Mouse (Mus musculus): ENCODE results near the gene Gm42791.
A peak's percentile ranks its signal among the peaks of the same experiment; 100 is the strongest.

The Gm42791 gene

DNA sequence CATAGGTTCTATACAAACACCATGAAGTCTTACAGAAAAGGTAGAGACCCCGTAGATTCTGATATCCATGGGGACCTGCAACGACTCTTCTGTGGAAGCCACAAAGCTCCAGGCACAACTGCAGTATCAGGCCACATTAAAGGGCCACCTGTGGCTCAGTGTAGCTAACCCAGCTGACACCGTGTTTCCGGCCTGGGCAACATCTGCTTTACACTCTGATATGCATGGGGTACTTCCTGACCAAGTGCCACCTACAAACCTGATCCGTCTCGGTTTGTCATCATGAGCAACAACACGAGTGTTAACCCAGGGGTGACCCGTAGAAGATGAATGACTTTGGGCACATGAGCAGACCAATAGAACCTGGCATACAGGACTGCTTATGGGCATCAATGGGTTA lies 18.1 kb downstream of the Gm42791 start:
- DNase-seq, result no peak

DNA sequence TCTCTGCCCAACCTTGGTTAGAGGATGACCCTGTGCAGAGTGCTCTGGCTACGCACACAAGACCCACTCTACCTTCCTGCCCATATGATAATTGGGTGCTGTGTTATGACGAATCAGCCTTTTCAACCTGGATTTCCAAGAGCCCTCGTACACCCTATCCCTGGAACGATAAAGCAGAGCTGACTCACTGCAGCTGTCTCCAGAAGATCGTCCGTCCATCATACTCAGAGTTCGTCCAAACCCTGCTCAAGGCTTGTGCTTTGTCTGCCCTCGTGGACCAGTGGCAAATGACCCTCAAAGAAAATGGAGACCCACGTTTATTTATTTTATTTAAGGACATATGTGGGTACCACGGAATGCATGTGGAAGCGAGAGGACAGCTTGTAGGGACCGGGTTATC lies 19.9 kb downstream of the Gm42791 start:
- no peak for DNase-seq

DNA sequence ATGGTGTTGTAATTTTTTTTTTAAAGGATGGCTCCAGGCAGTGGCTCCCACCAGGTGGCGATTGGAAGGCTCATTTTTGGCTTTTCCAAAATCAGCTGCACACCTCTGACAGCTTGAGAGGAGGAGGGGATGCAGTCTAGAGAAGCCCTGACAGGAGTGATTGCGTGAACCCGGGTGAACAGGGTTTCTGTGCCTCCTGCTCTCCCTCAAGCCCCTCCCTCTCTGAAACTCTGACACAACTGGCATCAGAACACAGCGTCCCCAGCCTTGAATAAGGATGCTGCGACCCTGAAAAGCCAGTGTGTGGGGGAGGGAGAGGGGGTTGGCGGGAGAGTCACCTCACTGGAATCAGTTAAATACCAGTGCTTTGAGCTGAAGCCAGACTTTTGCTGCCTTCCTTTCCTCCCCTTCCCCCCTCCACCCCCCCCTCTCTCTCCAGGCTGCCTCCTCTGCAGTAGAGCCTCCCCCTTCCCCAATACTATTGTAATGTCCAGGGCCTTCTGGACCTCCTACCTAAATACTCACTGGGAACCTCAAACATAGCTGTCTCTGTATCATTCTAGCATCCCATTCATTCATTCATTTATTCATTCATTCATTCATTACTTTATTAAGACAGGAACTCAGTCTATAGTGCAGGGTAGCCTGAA lies 21.8 kb downstream of the Gm42791 start:
- no peak for DNase-seq

DNA sequence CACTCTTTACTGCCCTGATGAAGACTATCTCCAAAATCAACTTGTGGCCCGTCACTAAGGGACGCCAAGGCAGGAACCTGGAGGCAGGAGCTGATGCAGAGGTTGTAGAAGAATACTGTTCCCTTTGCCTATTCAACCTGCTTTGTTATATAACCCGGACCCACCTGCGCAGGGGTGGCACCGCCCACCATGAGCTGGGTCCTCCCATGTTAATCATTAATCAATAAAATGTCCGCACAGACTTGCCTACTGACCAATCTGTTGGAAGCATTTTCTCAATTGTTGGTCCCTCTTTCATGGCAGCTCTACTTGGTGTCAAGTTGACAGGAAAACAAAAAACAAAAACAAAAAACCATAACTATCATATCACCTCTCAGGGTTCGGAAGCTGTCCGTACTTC lies 22.8 kb downstream of the Gm42791 start:
- DNase-seq, result no peak

DNA sequence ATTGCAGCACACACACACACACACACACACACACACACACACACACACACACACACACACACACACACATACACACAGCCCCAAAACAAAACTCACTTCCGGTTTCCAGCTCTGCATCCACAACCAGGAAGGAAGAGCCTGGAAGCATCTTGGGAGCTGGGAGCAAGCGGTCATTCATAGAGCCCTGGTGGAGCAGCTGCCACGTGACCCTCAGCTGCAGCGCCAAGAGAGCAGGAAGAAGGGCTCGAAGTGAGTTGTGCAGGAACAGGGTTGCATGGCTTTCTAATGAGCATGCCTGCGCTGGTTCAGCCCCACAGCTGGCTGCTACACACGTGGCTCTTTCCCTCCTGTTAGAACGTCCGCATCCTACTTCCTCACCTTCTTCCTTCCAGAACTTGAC lies 25.3 kb downstream of the Gm42791 start:
- no peak for DNase-seq

DNA sequence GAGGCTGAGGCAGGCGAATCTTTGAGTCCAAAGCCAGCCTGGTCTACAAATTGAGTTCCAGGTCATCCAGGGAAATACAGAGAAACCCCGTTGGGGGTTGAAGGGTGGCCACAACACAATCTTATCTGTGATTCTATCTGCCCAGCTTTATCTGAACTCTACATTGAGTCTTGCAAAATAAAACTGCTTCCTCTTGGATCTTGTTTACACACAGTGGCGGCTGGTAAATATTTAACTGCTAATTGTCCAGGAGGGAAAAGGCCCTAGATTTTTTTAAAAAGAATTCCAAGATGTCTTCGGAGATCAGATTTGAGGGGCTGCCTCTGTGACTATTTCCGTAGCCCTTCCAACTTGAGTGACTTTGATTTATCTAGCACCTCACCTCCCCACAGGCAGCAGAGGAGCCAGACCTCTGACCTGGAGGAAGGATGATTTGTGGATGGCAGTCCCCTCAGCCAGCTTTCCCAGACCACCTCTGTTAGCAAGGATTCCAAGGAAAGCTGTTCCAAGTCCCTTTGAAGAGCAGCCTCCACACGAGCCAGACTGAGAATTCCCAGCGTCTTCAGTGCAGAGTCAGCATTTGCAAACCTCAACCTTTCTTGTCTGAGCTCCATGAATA lies 25.9 kb downstream of the Gm42791 start:
- DNase-seq, result no peak

DNA sequence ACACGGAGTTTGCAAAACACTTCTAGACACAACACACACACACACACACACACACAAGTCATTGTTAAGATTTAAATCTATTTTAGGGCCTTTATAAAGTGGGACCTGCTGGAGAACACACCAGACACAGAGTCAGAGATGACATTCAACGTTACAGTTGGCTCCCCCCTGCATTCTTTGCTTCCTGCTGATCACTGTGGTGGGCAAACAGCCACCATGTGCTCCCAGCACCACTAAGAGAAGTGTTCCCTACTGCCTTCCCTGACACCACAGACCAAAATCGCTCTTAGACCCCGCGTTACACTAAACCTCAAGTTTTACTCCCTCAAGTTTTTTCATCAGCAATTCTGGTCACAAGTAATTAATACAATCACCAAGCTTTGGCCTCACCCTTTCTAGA lies 26.8 kb downstream of the Gm42791 start:
- no peak for DNase-seq

DNA sequence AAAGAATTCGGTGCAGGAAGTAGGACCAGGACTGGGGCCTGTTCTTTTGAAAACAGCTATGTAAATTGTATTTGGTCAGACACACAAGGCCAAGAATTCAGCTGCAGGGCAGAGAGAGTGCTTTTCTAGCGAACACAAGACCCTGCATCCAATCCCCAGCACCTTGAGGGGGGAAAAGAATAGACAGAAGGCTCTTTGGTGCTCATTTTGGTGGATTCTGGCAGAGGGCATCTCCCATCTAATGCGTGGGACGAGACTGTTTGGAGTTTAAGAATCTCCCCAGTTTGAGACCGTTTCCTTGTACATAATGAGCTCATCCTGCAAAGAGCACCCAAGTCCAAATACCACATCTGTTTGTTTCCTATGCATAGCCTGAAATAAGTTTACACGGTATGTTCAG lies 28.6 kb downstream of the Gm42791 start:
- no peak for DNase-seq

DNA sequence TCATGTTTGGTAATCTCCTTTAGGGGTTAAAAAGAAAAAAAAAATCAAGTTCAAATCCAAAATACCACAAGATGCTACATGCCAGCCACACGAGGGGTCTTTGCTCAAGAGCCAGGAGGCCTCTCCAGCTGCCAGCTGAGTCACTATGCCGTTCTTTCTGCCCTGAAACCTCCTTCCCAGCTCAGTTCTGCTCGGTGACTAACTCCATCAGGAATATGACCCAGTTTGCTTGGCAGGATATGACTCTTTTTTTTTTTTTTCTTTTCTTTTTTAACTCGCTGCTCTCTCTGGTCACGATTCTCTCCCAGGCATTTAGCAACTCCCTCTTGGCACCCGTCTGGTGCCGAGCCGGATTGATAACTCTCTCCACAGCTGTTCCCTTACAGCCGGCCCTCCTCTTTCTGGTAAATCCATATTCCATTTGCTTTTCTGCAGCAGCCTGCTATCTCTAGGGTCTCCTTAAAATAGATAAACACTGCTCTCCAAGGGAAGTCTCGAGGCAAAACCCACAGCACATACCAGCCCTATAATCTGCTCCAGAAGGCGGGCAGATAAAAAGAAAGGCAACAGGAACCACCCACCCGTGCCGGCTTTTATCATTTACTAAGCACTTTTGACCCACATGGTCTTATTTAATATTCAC lies 29.1 kb downstream of the Gm42791 start:
- DNase-seq, result peak; percentile 89

DNA sequence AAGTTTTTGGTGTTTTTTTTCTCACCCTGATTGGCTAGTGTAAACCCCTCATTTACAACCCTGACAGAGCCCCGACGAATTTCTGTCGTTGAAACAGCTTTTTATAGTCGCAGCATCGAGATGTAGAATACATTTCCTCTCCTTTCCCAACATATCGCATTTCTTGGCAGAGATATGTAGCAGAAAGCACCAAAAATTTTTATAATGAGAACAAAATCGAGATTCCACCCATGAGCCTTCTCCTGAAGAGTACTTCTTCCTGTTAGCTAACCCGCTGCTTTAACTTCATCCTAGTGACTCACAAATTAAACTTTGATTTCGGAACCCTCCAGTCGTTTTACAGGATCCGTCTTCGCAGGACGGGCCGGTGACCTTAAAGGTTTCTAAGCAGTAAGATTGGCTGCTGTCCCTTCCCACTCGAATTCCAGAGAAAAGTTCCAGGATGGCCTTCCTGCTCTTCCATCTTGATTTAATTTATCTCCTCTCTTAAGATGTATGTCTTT lies 29.8 kb downstream of the Gm42791 start:
- peak; percentile 37 for DNase-seq

DNA sequence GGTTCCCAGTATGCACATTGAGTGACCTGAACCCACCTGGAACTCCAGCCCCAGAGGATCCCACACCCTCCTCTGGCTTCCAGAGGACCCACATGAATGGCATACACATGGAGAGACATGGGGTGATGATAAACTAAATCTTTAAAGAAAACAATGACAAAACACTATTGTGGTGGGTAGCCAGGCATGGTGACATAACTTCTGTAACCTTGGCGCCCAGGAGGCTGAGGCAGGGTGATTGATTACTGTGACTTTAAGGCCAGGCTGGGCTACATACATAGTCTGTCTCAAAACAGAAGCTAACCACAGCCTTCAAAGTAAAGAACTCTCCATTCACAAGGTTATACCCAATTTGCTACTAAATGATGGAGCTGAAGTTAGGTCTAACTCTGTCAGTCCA lies 30.7 kb downstream of the Gm42791 start:
- DNase-seq, result no peak

DNA sequence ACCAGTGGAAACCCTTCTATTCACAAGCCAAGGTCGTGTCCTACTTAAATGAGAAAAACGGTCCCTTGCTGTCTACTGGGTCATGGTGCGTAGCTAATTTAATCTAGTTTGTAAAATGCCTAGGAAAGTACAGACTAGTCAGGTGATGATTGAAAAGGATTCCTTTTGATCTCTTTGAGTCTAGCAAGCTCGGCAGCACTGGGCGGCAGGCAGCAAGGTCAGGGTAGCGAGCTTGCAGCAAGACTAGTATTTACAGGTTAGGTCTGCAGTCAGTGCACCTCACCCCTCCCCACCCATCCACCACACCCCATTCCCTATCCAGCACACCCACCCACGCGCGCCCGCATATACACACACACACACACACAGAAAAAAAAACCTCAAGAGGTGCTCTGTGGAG lies 34.7 kb downstream of the Gm42791 start:
- DNase-seq, result no peak

DNA sequence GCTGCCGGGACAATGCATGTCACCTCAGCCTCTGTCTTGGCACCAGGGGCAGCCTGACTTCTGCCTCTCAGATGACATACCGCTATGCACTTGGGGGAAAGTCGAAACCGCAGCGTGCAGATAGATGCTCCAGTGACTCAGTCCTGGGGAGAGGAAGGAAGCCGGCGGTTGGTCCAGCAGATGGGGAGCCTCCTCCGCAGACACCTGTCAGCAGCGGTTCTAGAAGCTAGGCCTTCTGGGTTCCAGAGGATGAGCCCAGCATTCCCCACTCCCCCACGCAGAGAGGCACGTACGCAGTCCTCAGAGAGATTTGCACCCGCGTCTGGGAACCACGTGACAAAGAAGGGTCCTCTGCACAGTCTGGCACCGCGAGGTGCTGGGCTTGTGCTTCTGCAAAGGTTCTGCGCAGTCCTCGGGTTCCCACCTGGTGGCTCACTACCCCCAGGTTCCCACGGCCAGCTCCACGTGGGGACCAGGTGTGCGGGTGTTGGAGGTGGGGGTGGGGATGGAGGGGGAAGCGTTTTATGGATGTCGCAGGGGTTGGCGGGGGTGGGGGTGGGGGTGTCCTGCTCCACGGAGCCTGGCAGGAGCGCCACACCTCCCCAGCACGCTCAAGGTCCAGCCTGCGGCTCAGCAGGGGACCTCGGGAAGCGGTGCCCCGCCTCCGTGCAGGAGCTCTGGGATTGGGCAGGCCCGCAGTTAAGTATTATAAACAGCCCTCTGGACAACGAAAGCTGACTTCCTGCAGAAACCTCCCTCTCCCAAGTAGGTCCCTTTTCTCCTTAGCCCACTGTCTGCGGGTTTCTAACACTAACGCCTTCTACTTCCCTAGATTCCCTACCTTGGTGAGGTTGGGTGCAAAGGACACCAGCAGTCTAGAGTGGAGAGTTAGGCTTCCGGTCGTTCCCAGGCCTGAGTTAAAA lies 35.6 kb downstream of the Gm42791 start:
- peak; percentile 92 for DNase-seq

DNA sequence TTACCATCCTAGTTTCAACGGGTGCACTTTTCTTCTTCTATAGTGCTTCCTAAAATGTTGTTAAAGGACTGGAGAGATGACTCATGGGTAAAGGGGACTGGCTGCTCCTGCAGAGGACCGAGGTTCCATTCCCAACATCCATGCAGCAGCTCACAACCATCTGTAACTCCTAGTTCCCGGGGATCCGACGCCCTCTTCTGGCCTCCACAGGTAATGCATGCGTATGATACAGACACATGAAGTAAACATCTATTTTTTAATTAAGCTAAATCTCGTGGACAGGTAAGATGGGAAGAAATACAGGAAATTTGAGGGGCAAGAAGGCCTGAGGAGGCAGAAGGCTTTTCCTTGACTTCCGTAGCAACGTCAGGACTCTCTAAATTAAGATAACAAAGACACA lies 36.6 kb downstream of the Gm42791 start:
- DNase-seq, result no peak

DNA sequence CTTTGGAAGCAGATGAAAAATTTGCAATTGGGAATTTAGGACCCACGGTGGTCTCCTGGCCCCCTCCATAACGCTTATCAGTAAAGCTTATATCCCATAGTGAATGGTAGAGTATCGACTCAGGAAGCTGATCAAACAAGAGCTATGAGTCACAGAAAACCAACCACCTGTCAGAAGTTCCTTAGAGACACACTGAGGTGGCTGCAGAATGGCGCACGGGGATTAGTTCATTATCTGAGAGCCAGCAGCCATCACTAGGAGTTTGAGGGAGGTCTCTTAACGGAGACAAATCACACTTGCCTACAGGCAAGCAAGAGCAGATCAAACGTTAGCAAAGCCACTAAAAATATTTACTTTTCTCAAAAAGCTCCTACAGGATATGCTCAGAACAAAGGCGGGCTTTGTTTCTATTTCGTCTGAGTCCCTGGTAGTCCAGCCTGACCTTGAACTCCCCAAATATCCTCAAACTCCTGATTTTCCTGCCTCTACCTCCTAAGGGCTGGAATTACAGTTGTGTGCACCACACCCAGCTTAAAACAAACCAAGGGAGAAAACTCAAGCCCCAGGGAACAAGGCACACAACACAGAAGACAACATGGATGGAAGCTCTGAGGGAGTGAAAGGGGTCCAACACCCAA lies 37.9 kb downstream of the Gm42791 start:
- DNase-seq, result no peak

DNA sequence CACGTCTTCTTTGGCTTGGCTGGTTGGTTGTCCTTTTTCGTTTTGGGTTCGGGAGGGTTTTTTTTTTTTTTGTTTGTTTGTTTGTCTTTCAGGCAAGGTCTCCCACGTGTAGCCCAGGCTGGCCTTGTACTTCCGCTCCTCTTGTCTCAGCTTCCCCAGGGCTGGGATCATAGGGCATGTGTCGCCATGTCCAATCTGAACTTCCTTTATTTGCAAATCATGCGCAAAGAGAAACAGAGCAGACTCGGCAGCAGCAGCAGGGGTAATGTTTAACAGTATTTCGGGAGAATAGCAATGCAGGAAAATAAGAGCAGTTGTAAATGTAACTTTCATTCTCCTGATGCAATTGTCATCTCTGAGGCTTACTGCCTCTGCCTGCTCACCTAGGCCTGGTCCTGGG lies 38.9 kb downstream of the Gm42791 start:
- no peak for DNase-seq

DNA sequence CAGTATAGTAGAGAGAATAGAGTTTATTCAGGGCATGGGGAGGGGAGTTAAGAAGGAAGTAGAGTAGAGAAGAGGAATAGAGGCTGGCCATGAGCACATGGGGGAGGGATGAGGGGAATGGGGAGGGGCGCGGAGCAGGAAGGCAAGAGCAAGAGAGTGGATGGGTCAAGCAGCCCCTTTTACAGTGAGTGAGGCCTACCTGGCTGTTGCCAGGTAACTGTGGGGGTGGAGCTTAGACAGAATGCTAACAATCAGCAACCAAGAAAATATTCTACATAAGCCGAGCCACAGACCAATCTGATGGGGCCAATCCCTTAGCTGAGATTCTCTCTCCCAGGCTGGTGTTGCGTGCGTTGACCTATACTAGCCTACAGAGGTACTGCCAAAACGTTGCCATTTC lies 39.4 kb downstream of the Gm42791 start:
- DNase-seq, result no peak

DNA sequence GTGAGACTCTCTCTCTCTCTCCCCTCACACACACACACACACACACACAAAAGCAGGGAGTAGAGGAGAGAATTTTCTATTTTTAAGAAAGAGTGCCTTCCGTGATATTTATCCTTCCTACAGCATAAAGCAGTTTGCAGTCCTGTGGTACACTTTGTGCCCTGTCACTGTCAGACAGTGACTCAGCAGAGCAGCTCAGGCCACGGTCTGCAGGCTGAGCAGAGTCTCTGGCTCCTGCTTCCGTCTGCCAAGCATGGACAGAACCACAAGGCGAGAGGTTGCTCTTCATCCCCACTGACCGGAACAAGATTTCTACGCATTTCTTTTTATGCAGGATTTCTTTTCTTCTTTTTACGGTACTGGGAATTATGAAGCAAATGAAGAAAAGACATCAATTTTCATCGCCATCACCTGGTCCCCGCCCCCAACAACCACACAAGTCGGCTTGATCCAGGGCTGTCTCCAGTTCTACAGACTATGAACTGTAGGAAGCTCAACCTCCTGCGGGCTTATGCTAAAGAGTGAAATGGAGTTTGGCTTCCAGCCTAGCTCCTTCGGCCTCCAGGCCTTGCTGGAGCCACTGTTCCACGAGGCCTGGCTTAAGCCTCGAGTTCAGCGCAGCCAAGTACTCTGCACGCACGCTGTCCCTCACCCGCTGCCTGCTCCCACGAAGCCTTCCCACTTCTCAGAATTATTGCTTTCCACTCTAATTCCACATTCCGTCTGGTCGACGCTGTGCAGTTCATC lies 40.5 kb downstream of the Gm42791 start:
- no peak for DNase-seq

DNA sequence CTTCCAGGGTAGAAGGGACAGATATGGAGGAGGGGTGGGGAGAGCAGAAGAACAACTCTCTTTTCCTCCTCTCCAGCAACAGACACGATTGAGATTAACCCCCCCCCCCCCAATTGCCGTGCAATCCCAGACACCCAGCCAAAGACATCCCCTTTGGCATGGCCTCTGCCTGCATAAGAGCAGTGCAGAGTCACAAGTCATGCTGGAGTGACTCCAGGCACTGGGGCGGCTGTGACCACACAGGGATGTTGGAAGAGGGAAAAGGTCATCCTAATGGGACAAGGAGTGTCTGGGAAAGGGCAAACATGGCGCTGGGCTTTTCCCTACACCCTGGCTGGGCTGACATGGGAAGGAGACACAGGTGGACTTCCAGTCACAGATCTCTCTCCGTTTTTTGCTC lies 41.8 kb downstream of the Gm42791 start:
- DNase-seq, result no peak

DNA sequence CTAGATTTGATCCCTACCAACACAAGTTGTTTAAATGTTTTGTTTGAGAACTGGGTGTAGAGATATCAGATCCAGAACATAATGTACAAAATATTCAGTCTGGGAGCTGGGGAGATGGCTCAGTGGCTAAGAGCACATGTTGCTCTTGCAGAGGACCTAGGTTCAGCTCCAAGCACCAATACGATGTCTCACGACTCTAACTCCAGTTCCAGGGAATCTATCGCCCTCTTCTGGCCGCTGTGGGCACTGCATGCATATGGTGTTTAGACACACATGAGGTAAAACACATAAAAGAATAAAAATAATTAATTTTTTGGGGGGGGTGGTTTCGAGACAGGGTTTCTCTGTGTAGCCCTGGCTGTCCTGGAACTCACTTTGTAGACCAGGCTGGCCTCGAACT lies 42.5 kb downstream of the Gm42791 start:
- no peak for DNase-seq

DNA sequence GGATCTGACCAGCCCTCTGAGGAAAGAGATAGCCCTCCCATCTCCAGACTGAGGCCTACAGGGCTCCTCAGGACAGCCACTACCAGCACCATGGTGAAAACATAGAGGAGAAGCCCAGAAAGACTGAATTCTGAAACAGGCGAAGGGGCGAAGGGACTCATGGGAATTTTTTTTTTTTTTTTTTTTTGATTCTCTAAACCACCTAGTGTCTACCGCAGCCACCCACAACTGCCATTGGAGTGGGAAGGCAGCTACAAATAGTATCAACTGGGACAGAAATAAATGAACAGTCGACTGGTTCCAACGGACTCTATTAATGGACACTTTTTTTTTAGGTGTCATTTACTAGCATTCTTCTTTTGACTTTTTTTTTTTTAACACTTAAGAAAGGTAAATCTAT lies 43.6 kb downstream of the Gm42791 start:
- DNase-seq, result no peak

DNA sequence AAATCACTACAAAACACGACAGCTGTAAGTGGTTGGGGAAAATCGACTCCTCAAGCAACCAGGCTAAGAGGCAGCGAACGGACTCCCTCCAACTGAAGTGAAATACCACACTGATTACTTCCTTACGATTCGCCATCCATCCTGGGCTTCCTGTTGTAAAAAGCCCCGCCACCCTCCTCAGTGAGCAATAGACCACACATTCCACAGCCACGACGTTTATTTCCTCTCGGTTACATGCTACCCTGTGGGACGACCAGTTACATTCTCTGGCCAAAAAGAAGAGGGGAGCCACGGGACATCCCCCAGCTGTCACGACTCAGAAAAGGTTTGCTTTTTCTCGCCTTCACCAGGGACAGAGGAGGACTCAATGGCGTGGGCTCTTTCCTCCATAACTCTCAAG lies 44.9 kb downstream of the Gm42791 start:
- no peak for DNase-seq

Data from right cerebral cortex, adult 18-20 months (tissue).